Mouse (Mus musculus) adrenal gland, postnatal 4 days (tissue): ENCODE results near the gene Rnf220. TPM values are rescaled to one million over a fixed set of nuclear protein-coding genes. Genes with fewer than 3 reads are reported as not detected.

Experiments
- DNase-seq, 2 experiments: peaks; one replicate each; pipeline ENCODE4 v3.0.0; 2021 to 2022; ENCODE audit warnings: low spot score in 2 of 2, mixed read lengths in 2 of 2
- total RNA-seq, 2 experiments: library from RNA; stranded (reverse); gene quantifications; 2 replicates each; pipeline ENCODE4 v1.2.3; 2021

Rnf220 gene
- total RNA-seq, 2 experiments from 2014 or later = 107 to 110 TPM

GRCm38 (mm10) chr4:117235822-117236221 is 261.0 kb downstream of the Rnf220 start:
- DNase-seq = no peak

- no peak for DNase-seq
Measured at GRCm38 (mm10) chr4:117234166-117234741, 262.6 kb downstream of the Rnf220 start.

DNA sequence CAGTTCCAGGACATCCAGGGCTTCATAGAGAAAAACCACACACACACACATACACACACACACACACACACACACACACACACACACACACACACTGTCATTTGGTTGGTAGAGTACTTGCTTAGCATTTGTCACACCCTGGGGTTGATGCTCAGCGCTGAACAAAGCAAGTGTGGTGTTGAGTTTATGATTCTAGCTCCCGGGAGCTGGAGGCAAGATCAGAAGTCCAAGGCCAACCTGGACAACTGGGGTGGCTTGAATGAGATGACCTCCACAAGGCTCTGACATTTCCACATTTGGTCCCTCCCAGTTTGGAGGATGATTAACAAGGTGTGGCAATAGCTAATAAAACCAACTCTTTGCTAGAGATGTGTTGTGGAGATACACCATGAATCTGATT is 265.6 kb downstream of the Rnf220 start:
- DNase-seq = no peak

DNA sequence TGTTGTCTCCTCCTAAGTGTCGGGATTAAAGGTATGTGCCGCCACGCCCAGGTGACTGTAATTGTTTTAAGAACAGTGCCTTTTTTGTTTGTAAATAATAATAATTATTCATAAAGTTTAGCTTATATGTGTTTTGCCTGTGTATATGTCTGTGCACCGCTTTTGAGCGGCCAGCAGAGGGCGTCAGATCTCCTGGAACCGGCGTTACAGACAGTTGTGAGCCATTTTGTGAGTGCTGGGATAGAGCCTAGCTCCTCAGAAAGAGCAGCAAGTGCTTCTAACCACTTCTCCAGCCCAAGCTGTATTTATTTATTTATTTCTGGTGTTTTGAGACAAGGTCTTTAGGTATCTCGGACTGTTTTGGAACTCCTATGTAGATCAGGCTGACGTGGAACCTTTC is 266.5 kb downstream of the Rnf220 start:
- no peak for DNase-seq

GRCm38 (mm10) chr4:117229590-117229989 is 267.3 kb downstream of the Rnf220 start:
- no peak for DNase-seq

DNA sequence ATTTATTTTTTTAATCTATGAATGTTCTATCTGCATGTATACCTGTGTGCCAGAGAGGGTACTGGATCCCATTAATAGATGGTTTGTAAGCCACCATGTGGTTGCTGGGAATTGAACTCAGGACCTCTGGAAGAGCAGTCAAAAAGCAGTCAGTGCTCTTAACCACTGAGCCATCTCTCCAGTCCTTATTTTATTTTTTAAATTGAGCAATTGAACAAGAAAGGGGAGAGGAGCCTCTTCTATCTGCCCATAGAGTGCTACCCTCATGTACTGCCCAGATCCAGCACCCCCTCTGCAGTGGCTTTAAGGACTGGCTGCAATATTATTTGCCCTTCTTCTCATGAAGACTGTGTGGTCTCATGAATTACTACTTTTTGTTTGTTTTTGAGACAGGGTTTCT is 271.6 kb downstream of the Rnf220 start:
- no peak for DNase-seq

- DNase-seq = no peak
Measured at GRCm38 (mm10) chr4:117224122-117224521, 272.7 kb downstream of the Rnf220 start.

- no peak for DNase-seq
Measured at GRCm38 (mm10) chr4:117223001-117223400, 273.9 kb downstream of the Rnf220 start.

DNA sequence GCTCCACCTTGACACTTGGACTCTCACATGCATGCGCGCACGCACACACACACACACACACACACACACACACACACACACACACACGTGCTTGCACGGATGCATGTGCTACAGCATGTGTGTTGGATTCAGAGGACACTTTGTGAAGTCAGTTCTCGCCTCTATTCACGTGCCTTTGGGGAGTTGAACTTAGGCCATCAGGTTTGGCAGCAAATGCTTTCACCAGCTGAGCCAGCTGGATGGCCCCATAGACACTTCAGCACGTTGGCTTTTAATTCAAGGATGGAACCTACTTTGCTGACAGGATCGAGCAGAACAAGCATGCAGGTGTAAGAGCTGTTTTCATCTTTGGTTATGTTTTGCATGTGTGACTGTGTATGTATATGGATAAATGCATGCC is 275.0 kb downstream of the Rnf220 start:
- no peak for DNase-seq

Other genes with a start within 250 kb of the Rnf220 start
- gene Tmem53, start 245.1 kb downstream of the Rnf220 start, total RNA-seq = 10 to 100 TPM; 50.7 to 56.9 TPM
- 1 to 10 TPM; 2.0 to 2.3 TPM for gene Armh1, start 244.9 kb downstream of the Rnf220 start, total RNA-seq
- 100 to 1,000 TPM in 1 of 2 experiments, 10 to 100 TPM in 1; 96.5 to 103 TPM for gene Eri3, start 53.3 kb upstream of the Rnf220 start, total RNA-seq
- gene Dmap1, start 185.2 kb upstream of the Rnf220 start, total RNA-seq = 10 to 100 TPM; 49.0 to 49.2 TPM
- not detected for gene Gm12845, start 227.4 kb upstream of the Rnf220 start, total RNA-seq